Mouse (Mus musculus) bone marrow, adult 2 months (tissue): ENCODE data around the gene Gart.

ENCODE experiments used
- CTCF ChIP-seq: fragments of 200-500 bp; IDR thresholded peaks from 2 replicates; pipeline ENCODE4 v1.5.1; 2011; ENCODE audit warnings: low read length, control low read depth; ENCODE audit not compliant: control insufficient read depth, insufficient read depth
- POLR2A ChIP-seq: fragments of 200-500 bp; IDR thresholded peaks from 2 replicates; pipeline ENCODE4 v1.6.1; 2011; ENCODE audit warnings: low read depth, mild to moderate bottlenecking, control low read depth, low read length, borderline replicate concordance; ENCODE audit not compliant: control insufficient read depth

- TF ChIP-seq CTCF (0 out of 2 replicates have a peak, but pooled peaks have one; percentile 20), POLR2A (no peak)
Measured at GRCm38 (mm10) chr16:91582307-91582706, 64.4 kb downstream of the Gart start.
